Mouse (Mus musculus) spleen, adult 2 months (tissue): ENCODE measurements around the gene Arl4c. TPM values are rescaled to one million over a fixed set of nuclear protein-coding genes. Genes with fewer than 3 reads are reported as not detected.
"Not testable (repeated sequence)": the region's sequence is repeated elsewhere in the genome, so short reads cannot be mapped to it uniquely, and the experiment has no call there.

ENCODE experiments used
- DNase-seq, 2 experiments: peaks; one replicate each; pipeline versions ENCODE4 v3.0.0 to v3.0.0-alpha.2; 2012 to 2021; ENCODE audit warnings: low spot score in 2 of 2, low read depth in 1 of 2
- H3K27ac ChIP-seq: fragments of 200-500 bp; 2 replicates; pipeline ENCODE4 v1.5.1; 2012; ENCODE audit warnings: low read length, inconsistent platforms; ENCODE audit not compliant: insufficient read depth
- H3K27me3 ChIP-seq: fragments of 200-500 bp; 2 replicates; pipeline ENCODE4 v1.6.1; 2012; ENCODE audit warnings: mild to moderate bottlenecking, moderate library complexity, low read length, inconsistent platforms; ENCODE audit not compliant: control insufficient read depth, insufficient read depth
- H3K36me3 ChIP-seq: fragments of 200-500 bp; 2 replicates; pipeline ENCODE4 v1.6.1; 2012; ENCODE audit warnings: mild to moderate bottlenecking, low read length, inconsistent platforms; ENCODE audit not compliant: control insufficient read depth, insufficient read depth
- H3K4me1 ChIP-seq: fragments of 200-500 bp; 2 replicates; pipeline ENCODE4 v1.6.1; 2011; ENCODE audit warnings: inconsistent platforms; ENCODE audit not compliant: control insufficient read depth, insufficient read depth, insufficient read length
- H3K4me3 ChIP-seq: fragments of 200-500 bp; 2 replicates; pipeline ENCODE4 v1.5.1; 2011; ENCODE audit warnings: mild to moderate bottlenecking, inconsistent platforms; ENCODE audit not compliant: insufficient read depth, insufficient read length; ENCODE audit errors: extremely low read depth
- CTCF ChIP-seq: fragments of 200-500 bp; IDR thresholded peaks from 2 replicates; pipeline ENCODE4 v1.5.1; 2011; ENCODE audit warnings: mild to moderate bottlenecking, inconsistent platforms; ENCODE audit not compliant: insufficient read depth, insufficient read length, insufficient replicate concordance; ENCODE audit errors: extremely low read depth
- POLR2A ChIP-seq: fragments of 200-500 bp; IDR thresholded peaks from 2 replicates; pipeline ENCODE4 v1.6.1; 2011; ENCODE audit warnings: low read depth, low read length, inconsistent platforms
- WGBS: fragments of 180-500 bp; shearing (Covaris S2); methylation state at CpG from one replicate; pipeline ENCODE4 v1.1.7; 2018; 5-methylcytosine and 5-hydroxymethylcytosine counted together
- polyA plus RNA-seq: library from polyadenylated mRNA; depleted of rRNA; stranded (reverse); fragments of >200 nt; gene quantifications from 2 replicates; pipeline ENCODE4 v1.2.3, GENCODE M21; 2012

Gene Arl4c
- polyA plus RNA-seq, 1 experiment, result 31.0 TPM

GRCm38 (mm10) chr1:88641194-88641593, 60.8 kb downstream of the Arl4c start:
- Histone ChIP-seq H3K4me3 (no peak overlapping the region), H3K36me3 (no peaks in the 10 kb centered on the region), H3K27ac (no peak overlapping the region), H3K4me1 (peaks cover 17% of the 10 kb centered on the region; the same call in 1 of the 2 replicates), H3K27me3 (no peaks in the 10 kb centered on the region)
- no peak for DNase-seq
- WGBS, result 78% methylated on average over 3 of the region's 3 CpGs
- TF ChIP-seq POLR2A (no peak), CTCF (no peak)

GRCm38 (mm10) chr1:88639432-88640281, 62.4 kb downstream of the Arl4c start:
- TF ChIP-seq POLR2A, result no peak
- no peak for TF ChIP-seq CTCF
- 57% methylated on average over 10 of the region's 10 CpGs for WGBS
- H3K4me3 ChIP-seq, result no peak overlapping the region
- DNase-seq, result no peak
- no peak overlapping the region for H3K27ac ChIP-seq
- H3K36me3 ChIP-seq, result no peaks in the 10 kb centered on the region
- no peaks in the 10 kb centered on the region for H3K27me3 ChIP-seq
- H3K4me1 ChIP-seq, result peaks cover 14% of the 10 kb centered on the region; the same call in 1 of the 2 replicates

- Histone ChIP-seq H3K36me3 (no peaks in the 10 kb centered on the region), H3K27ac (no peak overlapping the region), H3K27me3 (no peaks in the 10 kb centered on the region), H3K4me3 (no peak overlapping the region), H3K4me1 (peaks cover 14% of the 10 kb centered on the region; the same call in 1 of the 2 replicates)
- DNase-seq, result no peak
- TF ChIP-seq POLR2A (no peak), CTCF (no peak)
- WGBS, result 82% methylated on average over 4 of the region's 4 CpGs
Measured at GRCm38 (mm10) chr1:88638622-88639021, 63.4 kb downstream of the Arl4c start.

GRCm38 (mm10) chr1:88636579-88637161, 65.4 kb downstream of the Arl4c start:
- WGBS, result 40% methylated on average over 2 of the region's 2 CpGs
- H3K4me3 ChIP-seq, H3K27me3 ChIP-seq, DNase-seq, H3K27ac ChIP-seq, H3K36me3 ChIP-seq: not testable (repeated sequence)
- H3K4me1 ChIP-seq, result peaks cover 14% of the 10 kb centered on the region; the same call in 1 of the 2 replicates

- Histone ChIP-seq H3K36me3 (no peaks in the 10 kb centered on the region), H3K27ac (no peak overlapping the region), H3K4me1 (peaks cover 8% of the 10 kb centered on the region; the same call in 1 of the 2 replicates), H3K4me3 (no peak overlapping the region), H3K27me3 (no peaks in the 10 kb centered on the region)
- TF ChIP-seq CTCF (no peak), POLR2A (no peak)
- WGBS, result 39% methylated on average over 12 of the region's 12 CpGs
- no peak for DNase-seq
Measured at GRCm38 (mm10) chr1:88635659-88636058, 66.4 kb downstream of the Arl4c start.

GRCm38 (mm10) chr1:88632851-88633250, 69.2 kb downstream of the Arl4c start:
- TF ChIP-seq CTCF, result no peak
- TF ChIP-seq POLR2A, result no peak
- H3K27me3 ChIP-seq, result no peaks in the 10 kb centered on the region
- H3K4me1 ChIP-seq, result no peaks in the 10 kb centered on the region; the same call in 1 of the 2 replicates
- WGBS, result 91% methylated on average over 6 of the region's 6 CpGs
- H3K27ac ChIP-seq, result no peak overlapping the region
- DNase-seq, result no peak
- H3K36me3 ChIP-seq, result no peaks in the 10 kb centered on the region
- no peak overlapping the region for H3K4me3 ChIP-seq

- Histone ChIP-seq H3K27ac (no peak overlapping the region), H3K4me1 (no peaks in the 10 kb centered on the region), H3K4me3 (no peak overlapping the region), H3K27me3 (no peaks in the 10 kb centered on the region), H3K36me3 (no peaks in the 10 kb centered on the region)
- WGBS, result 74% methylated on average over 2 of the region's 2 CpGs
- DNase-seq, result no peak
- no peak for TF ChIP-seq CTCF
- no peak for TF ChIP-seq POLR2A
Measured at GRCm38 (mm10) chr1:88629966-88630488, 72.0 kb downstream of the Arl4c start.
